Mouse (Mus musculus) liver, embryonic 16.5 days (tissue): ENCODE data around the gene Zfp335. TPM values are rescaled to one million over a fixed set of nuclear protein-coding genes. Genes with fewer than 3 reads are reported as not detected.
"Not testable (repeated sequence)": the region's sequence is repeated elsewhere in the genome, so short reads cannot be mapped to it uniquely, and the experiment has no call there.

ENCODE experiments used
- ATAC-seq: fragments of 200-750 bp; cut with Nextera tagmentation; 2 replicates; pipeline ENCODE4 v1.8.0; 2017; ENCODE audit warnings: low read depth, mild to moderate bottlenecking, moderate number of reproducible peaks, moderate library complexity
- H3K27ac ChIP-seq: fragments of 300-500 bp; sonication (generic); 2 replicates; pipeline ENCODE4 v1.5.1; 2014; ENCODE audit warnings: mild to moderate bottlenecking, low read length
- H3K27me3 ChIP-seq: fragments of 300-500 bp; sonication (generic); 2 replicates; pipeline ENCODE4 v1.6.1; 2014; ENCODE audit warnings: low read depth, low read length, mixed read lengths; ENCODE audit not compliant: control insufficient read depth, insufficient read depth
- H3K36me3 ChIP-seq: fragments of 300-500 bp; sonication (generic); 2 replicates; pipeline ENCODE4 v1.6.1; 2014; ENCODE audit warnings: mild to moderate bottlenecking; ENCODE audit not compliant: control insufficient read depth, insufficient read depth
- H3K4me1 ChIP-seq: fragments of 300-500 bp; sonication (generic); 2 replicates; pipeline ENCODE4 v1.6.1; 2014; ENCODE audit warnings: low read depth, low read length, mixed read lengths; ENCODE audit not compliant: control insufficient read depth
- H3K4me2 ChIP-seq: fragments of 300-500 bp; sonication (generic); 2 replicates; pipeline ENCODE4 v1.6.1; 2014; ENCODE audit warnings: low read depth, low read length, mixed read lengths
- H3K4me3 ChIP-seq: fragments of 300-500 bp; sonication (generic); 2 replicates; pipeline ENCODE4 v1.5.1; 2014; ENCODE audit warnings: low read depth, mild to moderate bottlenecking, low read length
- H3K9ac ChIP-seq: fragments of 300-500 bp; sonication (generic); 2 replicates; pipeline ENCODE4 v1.6.1; 2014; ENCODE audit warnings: low read depth, low read length
- H3K9me3 ChIP-seq: fragments of 300-500 bp; sonication (generic); replicated peaks from 2 replicates; pipeline ENCODE4 v1.6.1; 2016; ENCODE audit warnings: low read length; ENCODE audit not compliant: control insufficient read depth
- WGBS: fragments of 180-500 bp; shearing (Covaris S2); extraction: QIAGEN DNeasy Blood & Tissue Kit; methylation state at CpG from one replicate; pipeline ENCODE4 v1.1.7; 2014; ENCODE audit not compliant: insufficient replicate concordance; 5-methylcytosine and 5-hydroxymethylcytosine counted together
- polyA plus RNA-seq: library from polyadenylated mRNA; unstranded; fragments of >200 nt; fragmentation: Nextera tagmentation; extraction: Ambion mirVana; gene quantifications from 2 replicates; pipeline ENCODE4 v1.2.1, GENCODE M21; 2015

The Zfp335 gene
- polyA plus RNA-seq, 1 experiment from 2014 or later: 6.8 TPM

- H3K36me3 ChIP-seq: peaks cover 24% of the 10 kb centered on the region
- peak; percentile 89 for ATAC-seq
- peak overlapping the region; percentile 97 for H3K9ac ChIP-seq
- H3K4me2 ChIP-seq: peak overlapping the region; percentile 78
- H3K27me3 ChIP-seq: no peaks in the 10 kb centered on the region
- H3K27ac ChIP-seq: peak overlapping the region; percentile 96
- H3K4me3 ChIP-seq: peak overlapping the region; percentile 84
- peaks cover 19% of the 10 kb centered on the region for H3K4me1 ChIP-seq
- WGBS: under 1% methylated on average over 52 of the region's 72 CpGs
- no peaks in the 10 kb centered on the region for H3K9me3 ChIP-seq
Measured at GRCm38 (mm10) chr2:164879568-164880277, 31.8 kb downstream of the Zfp335 start.

GRCm38 (mm10) chr2:164879228-164879567 is 32.4 kb downstream of the Zfp335 start, which contains the start of gene Pcif1:
Pcif1 (plus strand) TSS chr2:164879304.
- ATAC-seq: peak; percentile 80
- Histone ChIP-seq H3K4me1 (peaks cover 19% of the 10 kb centered on the region), H3K9ac (peak within 1 kb of the TSS; percentile 97), H3K4me2 (peak within 1 kb of the TSS; percentile 89), H3K27ac (peak within 1 kb of the TSS; percentile 96), H3K36me3 (peaks cover 19% of the 10 kb centered on the region), H3K27me3 (no peaks in the 10 kb centered on the region), H3K9me3 (no peaks in the 10 kb centered on the region), H3K4me3 (peak within 1 kb of the TSS; percentile 84)
- under 1% methylated on average over 40 of the region's 40 CpGs for WGBS

GRCm38 (mm10) chr2:164878509-164879227 is 32.9 kb downstream of the Zfp335 start:
- peak overlapping the region; percentile 97 for H3K9ac ChIP-seq

DNA sequence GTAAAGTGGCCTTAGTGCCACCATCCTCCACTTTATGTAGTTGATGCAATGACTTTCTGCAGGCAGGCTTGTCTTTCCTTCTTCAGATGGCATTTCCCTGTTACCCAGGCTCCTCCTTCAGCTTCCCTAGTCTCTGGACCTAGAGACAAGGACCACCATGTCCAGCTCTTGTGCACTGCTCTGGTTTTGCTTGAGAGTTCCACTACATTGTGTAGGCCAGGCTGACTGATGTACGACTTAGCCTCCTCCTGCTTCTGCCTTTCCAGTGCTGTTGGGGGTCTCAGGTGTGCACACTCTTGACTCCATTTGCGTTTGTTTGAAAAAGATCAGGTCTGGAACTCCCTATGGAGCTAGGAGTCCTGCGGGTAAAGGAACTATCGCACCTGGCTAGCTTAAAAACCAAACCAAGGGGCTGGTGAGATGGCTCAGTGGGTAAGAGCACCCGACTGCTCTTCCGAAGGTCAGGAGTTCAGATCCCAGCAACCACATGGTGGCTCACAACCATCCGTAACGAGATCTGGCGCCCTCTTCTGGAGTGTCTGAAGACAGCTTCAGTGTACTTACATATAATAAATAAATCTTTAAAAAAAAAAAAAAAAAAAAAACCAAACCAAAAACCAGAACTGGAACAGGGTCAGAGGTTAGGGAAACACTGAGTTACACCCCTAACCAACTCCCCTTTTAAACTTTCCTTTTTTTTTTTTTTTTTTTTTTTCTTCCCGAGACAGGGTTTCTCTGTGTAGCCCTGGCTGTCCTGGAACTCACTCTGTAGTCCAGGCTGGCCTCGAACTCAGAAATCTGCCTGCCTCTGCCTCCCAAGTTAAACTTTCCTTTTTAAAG is 34.0 kb downstream of the Zfp335 start:
- WGBS: 70% methylated on average over 11 of the region's 11 CpGs
- not testable (repeated sequence) for H3K9ac ChIP-seq, ATAC-seq, H3K27me3 ChIP-seq, H3K9me3 ChIP-seq, H3K36me3 ChIP-seq
- Histone ChIP-seq H3K27ac (peak overlapping the region; percentile 96), H3K4me2 (peak overlapping the region; percentile 89), H3K4me1 (peaks cover 19% of the 10 kb centered on the region), H3K4me3 (peak overlapping the region; percentile 84)

More at GRCm38 (mm10) chr2:164878509-164879227, 32.9 kb downstream of the Zfp335 start:
- Histone ChIP-seq H3K27me3 (no peaks in the 10 kb centered on the region), H3K4me3 (peak overlapping the region; percentile 84), H3K27ac (peak overlapping the region; percentile 96), H3K9me3 (no peaks in the 10 kb centered on the region), H3K36me3 (peaks cover 13% of the 10 kb centered on the region), H3K4me1 (peaks cover 19% of the 10 kb centered on the region), H3K4me2 (peak overlapping the region; percentile 89)
- ATAC-seq: peak; percentile 15
- WGBS: under 1% methylated on average over 28 of the region's 28 CpGs

GRCm38 (mm10) chr2:164875648-164876047 is 35.9 kb downstream of the Zfp335 start:
- H3K9ac ChIP-seq, H3K36me3 ChIP-seq, H3K27me3 ChIP-seq, H3K4me3 ChIP-seq, ATAC-seq, H3K27ac ChIP-seq, H3K9me3 ChIP-seq, H3K4me2 ChIP-seq: not testable (repeated sequence)
- H3K4me1 ChIP-seq: peaks cover 13% of the 10 kb centered on the region
- WGBS: 39% methylated on average over 2 of the region's 2 CpGs

DNA sequence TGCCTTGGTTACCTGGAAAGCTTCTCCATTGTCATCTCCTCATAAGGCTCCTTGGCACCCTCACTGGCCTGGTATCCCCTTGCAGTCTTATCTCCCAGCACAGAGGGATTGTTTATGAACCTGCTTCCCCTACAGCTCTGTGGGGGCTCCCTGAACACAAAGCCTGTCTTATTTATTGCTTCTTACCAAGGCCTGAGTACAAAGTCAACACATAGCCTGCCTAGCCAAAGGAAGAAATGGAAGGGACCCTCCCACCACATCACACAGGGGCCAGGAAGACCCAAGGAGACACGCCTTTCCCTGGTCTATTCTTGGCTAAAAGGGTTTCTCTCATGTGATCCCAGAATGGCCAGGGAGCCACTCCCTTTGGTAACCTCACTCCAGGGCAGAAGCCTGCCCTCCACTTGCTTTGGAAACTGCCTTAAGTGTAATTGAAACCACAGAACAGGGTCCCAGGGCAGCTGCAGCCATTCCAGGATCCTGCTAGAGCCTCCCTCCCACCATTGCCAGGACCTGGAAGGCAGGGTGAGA is 37.3 kb downstream of the Zfp335 start:
- Histone ChIP-seq H3K4me2 (no peak overlapping the region), H3K36me3 (0 out of 2 replicates have a peak, but pooled peaks cover 2% of the 10 kb centered on the region), H3K4me3 (no peak overlapping the region), H3K27me3 (no peaks in the 10 kb centered on the region), H3K27ac (no peak overlapping the region), H3K4me1 (peaks cover 10% of the 10 kb centered on the region), H3K9ac (no peak overlapping the region), H3K9me3 (no peaks in the 10 kb centered on the region)
- 34% methylated on average over 1 of the region's 1 CpGs for WGBS
- ATAC-seq: no peak

- Histone ChIP-seq H3K27me3 (no peaks in the 10 kb centered on the region), H3K9ac (no peak overlapping the region), H3K4me2 (no peak overlapping the region), H3K9me3 (no peaks in the 10 kb centered on the region), H3K36me3 (0 out of 2 replicates have a peak, but pooled peaks cover 2% of the 10 kb centered on the region), H3K4me3 (no peak overlapping the region), H3K4me1 (peaks cover 7% of the 10 kb centered on the region), H3K27ac (no peak overlapping the region)
- WGBS: 20% methylated on average over 3 of the region's 3 CpGs
- no peak for ATAC-seq
Measured at GRCm38 (mm10) chr2:164873621-164874020, 37.9 kb downstream of the Zfp335 start.

DNA sequence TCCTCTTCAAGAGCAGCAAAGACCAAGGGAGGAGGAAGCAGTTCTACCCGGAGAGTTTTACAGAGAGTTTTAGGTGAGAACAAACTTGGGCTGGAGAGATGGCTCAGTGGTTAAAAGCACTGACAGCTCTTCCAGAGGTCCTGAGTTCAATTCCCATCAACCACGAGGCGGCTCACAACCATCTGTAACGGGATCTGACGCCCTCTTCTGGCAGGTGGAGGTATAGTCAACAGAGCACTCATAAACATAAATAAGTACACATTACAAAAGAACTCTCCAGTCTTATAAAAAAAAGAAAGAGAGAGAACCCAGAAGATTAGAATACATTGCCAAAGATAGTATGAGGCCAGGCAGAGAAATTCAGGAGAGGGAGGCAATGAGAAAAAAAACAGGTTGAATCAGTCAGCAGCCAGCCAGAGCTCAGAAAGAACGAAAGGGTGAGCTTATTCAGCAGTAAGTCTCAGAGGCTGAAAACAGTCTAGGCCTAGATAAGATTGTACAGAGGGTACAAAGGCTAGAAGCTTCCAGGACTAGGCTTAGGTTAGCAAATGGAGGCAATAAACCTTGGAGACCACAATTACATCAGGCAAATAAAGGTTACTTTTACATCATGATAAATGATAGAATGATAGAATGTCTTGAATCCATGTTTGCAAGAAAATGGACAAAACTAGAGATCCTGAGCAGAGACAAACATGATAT is 39.8 kb downstream of the Zfp335 start:
- no peak for ATAC-seq
- 45% methylated on average over 6 of the region's 6 CpGs for WGBS

More for the DNA sequence above, 39.8 kb downstream of the Zfp335 start:
- no peak overlapping the region for H3K9ac ChIP-seq
- no peak overlapping the region for H3K4me3 ChIP-seq
- H3K27ac ChIP-seq: no peak overlapping the region
- no peaks in the 10 kb centered on the region for H3K9me3 ChIP-seq
- H3K4me2 ChIP-seq: no peak overlapping the region
- no peaks in the 10 kb centered on the region for H3K36me3 ChIP-seq
- H3K4me1 ChIP-seq: no peaks in the 10 kb centered on the region
- no peaks in the 10 kb centered on the region for H3K27me3 ChIP-seq
